Mouse (Mus musculus): ENCODE data around the gene Prok1.

The Prok1 gene

DNA sequence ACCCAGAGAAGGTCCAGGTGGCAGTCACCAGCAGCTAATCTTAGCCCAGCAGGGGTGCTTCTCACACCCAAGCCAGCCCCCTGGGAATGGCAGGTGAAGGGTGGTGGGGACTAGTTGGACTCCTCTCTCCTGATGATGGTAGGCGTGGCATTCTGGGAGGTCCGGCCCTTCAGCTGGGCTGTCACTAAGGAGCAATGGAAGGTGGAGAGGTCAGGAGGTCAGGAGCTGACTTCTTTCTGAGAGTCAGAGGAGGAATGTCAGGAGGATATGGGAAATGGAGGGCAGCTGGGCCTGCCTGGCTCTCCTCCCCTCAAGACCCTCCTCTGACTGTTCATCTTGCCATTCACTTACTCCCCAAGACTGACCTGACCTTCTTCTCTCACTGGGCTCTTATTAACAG lies 1.5 kb downstream of the Prok1 start:
- no peak for DNase-seq (ENCODE audit: low spot score in 2 of 2)

- no peak for DNase-seq (ENCODE audit: low spot score in 2 of 2)
Observed at GRCm38 (mm10) chr3:107233945-107234344, 5.6 kb downstream of the Prok1 start.

DNA sequence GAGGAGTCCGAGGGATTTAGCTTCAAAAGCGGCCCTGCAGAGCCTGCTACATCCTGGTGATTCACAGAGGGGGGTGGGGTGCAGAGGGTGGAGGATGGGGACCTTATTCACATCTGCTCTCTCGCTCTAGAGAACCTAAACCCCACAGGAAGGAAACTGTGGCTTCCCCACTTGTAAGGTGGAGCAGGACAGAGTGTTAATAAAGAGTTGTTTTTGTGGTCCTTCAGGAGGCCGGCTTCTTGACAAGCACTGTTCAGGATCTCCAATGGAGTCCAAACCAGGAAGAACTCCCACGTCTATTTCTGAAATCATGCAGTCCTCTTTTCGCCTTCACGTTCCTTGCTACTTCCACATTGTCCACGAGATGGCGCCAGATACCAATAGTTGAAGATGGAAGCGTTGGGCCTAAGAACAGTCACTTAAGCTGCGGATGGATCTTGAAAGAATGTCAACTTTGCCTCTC lies 6.1 kb downstream of the Prok1 start:
- DNase-seq (ENCODE audit: low spot score in 2 of 2) = peak; percentile 87 to 88

GRCm38 (mm10) chr3:107231202-107231601 lies 8.3 kb downstream of the Prok1 start:
- no peak for DNase-seq (ENCODE audit: low spot score in 2 of 2)

DNA sequence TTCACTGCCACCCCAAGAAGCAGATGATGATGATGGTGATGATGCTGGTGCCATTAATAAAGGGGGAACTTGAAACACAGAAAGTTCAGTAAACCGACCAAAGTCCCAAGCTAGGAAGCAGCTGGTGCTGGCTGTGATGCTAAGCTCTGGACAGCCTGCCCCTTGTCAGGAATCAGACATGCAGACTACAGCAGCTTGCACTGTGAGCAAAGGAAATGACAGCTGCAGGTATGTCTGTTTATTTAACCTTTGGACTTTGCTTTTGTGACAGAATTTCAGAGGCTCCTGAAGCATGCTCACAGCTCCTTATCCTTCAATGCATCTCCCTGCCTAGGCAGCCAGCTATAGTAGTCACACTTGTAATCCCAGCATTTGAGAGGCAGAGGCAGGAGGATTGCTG lies 9.0 kb downstream of the Prok1 start, which contains the start of gene A630076J17Rik:
Gene A630076J17Rik, plus strand, starts transcription at position 88 of the 400 bp plus-strand sequence.
- DNase-seq (ENCODE audit: low spot score in 2 of 2) = no peak

DNA sequence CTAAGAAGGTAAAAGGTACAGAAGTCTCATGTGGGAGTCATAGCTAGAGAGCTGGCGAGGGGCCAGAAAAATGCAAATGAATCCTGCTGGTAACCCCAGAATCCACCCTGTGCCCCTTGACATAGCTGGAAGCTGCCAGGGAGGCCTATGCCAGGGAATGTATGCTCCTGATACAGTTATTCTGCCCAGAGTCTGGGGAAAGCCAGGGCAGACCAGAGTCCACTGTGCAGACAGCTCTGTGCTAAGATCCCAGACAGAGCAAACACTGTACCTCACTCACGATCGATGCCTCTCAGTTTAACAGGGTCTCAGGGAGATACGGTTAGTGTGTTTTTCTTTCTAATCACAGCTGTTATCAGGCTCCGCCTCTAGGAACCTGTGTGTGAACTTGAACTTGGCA lies 9.7 kb downstream of the Prok1 start:
- no peak for DNase-seq (ENCODE audit: low spot score in 2 of 2)

GRCm38 (mm10) chr3:107229221-107229620 lies 10.3 kb downstream of the Prok1 start:
- no peak for DNase-seq (ENCODE audit: low spot score in 2 of 2)

DNA sequence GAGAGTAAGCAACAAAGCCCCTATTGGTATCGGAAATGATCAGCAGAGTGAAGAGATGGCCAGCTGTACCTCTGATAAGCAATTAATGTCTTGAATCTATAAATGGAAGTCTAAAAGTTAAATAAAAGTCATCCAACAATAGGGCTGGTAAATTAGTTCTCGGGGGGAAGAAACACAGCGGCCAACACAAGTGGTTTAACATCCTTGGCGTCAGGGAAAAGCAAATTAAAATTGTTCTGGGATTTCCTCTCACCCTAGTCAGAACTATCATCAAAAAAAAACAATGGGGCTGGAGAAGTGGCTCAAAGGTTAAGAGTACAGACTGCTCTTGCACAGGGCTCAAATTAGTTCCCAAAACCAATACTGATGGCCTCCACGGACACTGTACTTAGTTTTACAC lies 13.7 kb downstream of the Prok1 start:
- no peak for DNase-seq (ENCODE audit: low spot score in 2 of 2)

- DNase-seq (ENCODE audit: low spot score in 2 of 2) = no peak
Observed at GRCm38 (mm10) chr3:107223230-107223629, 16.3 kb downstream of the Prok1 start.

DNA sequence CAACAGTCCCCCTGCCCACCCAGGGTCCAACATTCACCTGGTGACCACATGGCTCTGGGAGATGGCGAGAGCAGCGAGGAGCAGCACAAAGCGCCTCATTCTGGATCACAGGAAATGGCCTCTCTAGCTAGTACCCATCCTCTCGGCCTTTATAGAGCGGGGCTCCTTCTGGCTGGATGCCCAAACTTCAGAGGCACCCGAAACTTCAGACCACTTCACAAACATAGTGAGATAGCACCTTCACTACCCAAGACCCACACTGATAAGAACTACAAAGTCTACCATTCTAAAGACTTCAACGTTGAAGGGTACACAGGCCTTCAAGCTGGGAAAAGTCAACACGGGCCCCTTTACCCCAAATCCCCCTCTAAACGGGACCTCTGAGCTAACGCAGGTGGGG lies 17.9 kb downstream of the Prok1 start, which contains the start of gene Cym:
Gene Cym, minus strand, starts transcription at position 125 of the 400 bp plus-strand sequence.
- no peak for DNase-seq (ENCODE audit: low spot score in 2 of 2)

GRCm38 (mm10) chr3:107218572-107218971 lies 20.9 kb downstream of the Prok1 start:
- no peak for DNase-seq (ENCODE audit: low spot score in 2 of 2)

DNA sequence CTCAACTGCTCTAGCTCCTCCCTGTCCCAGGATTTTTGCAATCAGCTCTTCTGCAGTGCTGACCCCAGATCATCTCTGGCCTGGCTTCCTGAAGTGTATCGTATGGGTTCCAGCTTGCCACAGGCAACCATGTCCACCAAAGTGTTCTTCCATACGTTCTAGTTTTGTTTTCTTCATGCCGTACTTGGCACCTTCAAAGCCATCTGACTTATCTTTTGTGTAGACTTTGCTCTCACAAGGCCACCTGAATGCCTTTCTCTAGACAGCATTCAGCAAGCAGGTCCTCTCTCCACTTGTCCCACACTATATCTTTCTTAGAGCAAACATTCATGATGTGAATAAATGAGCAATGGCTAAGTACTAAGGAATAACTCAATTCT lies 22.4 kb downstream of the Prok1 start:
- DNase-seq (ENCODE audit: low spot score in 2 of 2) = no peak

DNA sequence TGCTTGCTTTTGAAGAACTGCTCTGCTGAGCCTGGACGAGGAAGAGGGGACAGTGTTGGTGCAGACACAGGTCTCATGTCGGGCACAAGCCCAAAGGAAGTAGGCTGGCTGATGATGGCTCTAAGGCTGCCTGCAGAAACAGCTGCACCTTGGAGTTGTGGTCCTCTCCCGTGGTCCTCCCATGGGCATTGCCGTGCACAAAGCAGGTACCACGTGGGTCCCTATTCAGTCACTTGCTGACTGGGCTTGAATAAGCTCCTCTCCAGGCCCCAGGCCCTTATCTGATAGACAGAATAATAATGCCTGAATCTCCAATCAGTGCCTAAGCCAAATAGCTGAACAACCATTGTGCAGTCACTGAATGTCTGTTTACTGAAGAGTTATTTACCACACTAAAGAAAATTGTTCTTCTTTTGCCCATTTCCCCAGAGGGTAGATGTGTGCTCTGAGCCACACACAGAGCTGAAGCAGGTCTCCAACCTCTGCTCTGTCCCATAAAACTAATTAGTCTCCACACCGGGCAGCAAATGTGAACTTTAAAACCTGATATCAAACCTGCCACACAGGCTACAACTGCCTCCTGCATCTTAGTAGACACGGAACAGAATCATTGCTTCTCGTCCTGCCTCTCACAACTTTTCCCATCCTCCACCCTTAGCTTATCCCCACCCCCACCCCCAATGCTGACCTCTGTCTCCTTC lies 23.0 kb downstream of the Prok1 start:
- no peak for DNase-seq (ENCODE audit: low spot score in 2 of 2)

- no peak for DNase-seq (ENCODE audit: low spot score in 2 of 2)
Observed at GRCm38 (mm10) chr3:107214606-107215005, 24.9 kb downstream of the Prok1 start.

DNA sequence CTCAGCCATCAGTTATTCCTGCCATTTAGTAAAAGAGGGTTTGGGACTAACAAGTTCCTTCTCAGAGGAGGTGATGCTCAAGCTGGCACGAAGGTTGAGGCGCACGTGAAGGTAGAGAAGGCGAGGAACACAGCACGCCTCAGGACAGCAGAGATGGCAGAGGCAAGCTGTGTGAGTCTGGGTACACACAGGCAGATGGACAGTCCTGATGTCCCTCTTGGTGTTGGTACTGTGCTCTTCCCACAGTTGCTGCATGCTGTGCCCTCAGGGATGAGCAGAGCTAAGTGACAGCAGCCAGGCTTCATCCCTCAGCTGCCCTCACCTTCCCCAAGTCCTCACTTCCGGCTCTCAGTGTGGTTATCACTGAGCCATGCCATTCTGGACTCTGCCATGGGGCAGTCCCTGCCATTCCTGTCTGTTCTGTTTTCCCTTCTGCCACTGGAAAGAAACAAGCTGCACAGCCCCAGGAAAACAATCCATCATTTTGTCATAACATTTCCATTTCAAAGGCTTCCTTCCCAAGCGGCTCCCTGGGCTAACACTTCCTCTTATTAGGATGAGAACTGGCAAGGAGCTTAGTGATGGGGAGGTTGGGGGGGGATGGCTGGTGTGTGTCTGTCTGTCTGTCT lies 31.8 kb downstream of the Prok1 start:
- no peak for DNase-seq (ENCODE audit: low spot score in 2 of 2)

DNA sequence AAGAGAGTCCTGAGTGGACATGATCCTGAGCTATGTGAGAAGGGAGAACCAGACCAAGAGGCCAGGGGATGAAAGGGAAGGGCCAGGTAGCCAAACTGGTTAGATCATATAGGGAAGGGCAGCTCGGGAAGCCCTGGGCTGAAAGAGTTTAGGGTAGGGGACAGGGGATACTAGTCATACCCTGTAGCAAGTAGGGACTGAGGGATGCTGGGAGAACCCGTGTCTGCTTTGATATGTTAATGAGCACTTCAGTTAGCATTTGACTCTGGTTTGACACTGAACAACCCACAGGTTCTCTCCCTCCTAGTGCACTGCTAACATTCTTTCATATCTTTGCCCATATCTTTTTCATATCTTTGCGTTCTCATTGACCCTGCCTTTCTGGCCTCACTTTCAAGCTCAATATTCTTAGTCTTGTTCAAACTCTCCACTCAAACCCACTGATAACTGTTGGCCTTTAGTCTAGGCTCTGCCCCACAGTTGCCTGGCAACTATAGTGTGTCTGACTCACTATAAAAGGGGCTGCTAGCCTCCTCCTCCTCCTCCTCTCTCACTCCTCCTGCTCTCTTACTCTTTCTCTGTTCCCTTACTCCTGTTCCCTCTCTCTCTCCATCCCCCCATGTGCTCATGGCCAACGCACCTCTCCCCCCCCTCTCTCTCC lies 32.9 kb downstream of the Prok1 start:
- DNase-seq (ENCODE audit: low spot score in 2 of 2) = no peak

DNA sequence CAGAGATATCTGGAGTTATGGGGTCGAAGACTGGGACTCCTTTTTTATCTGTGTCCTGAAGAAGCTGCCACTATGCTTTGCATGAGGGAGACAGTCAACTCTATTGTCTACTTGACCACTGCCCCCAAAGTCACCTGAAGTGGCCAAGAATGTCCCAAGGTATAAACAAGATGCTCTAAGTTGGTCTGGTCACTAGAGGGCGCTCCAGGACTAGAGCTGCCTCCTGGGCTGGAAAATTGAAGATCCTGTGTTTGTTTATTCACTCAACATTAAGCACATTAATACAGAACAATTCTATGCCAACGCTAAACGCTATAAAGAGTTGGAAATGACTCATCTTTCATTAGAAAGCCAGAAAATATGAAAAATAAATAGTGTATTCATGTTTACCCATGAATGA lies 33.5 kb downstream of the Prok1 start:
- peak; percentile 59 to 71 for DNase-seq (ENCODE audit: low spot score in 2 of 2)

DNA sequence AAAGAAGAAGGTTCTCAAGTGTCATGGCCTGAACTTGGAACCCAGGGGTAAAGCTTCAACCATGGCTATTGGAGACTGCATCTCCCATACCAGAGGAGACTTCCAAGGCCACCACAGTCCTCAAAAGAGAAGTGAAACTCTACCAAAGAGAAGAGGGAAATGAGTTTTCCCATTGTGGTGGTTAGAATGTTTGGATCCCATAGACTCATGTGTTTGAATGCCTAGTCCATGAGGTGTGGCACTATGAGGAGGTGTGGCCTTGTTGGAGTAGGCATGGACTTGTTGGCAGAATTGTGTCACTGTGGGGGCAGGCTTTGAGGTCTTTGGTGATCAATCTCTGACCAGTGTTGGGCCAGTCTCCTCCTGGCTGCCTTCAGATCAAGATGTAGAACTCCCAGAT lies 34.3 kb downstream of the Prok1 start:
- no peak for DNase-seq (ENCODE audit: low spot score in 2 of 2)

GRCm38 (mm10) chr3:107204413-107204812 lies 35.1 kb downstream of the Prok1 start:
- DNase-seq (ENCODE audit: low spot score in 2 of 2) = no peak

DNA sequence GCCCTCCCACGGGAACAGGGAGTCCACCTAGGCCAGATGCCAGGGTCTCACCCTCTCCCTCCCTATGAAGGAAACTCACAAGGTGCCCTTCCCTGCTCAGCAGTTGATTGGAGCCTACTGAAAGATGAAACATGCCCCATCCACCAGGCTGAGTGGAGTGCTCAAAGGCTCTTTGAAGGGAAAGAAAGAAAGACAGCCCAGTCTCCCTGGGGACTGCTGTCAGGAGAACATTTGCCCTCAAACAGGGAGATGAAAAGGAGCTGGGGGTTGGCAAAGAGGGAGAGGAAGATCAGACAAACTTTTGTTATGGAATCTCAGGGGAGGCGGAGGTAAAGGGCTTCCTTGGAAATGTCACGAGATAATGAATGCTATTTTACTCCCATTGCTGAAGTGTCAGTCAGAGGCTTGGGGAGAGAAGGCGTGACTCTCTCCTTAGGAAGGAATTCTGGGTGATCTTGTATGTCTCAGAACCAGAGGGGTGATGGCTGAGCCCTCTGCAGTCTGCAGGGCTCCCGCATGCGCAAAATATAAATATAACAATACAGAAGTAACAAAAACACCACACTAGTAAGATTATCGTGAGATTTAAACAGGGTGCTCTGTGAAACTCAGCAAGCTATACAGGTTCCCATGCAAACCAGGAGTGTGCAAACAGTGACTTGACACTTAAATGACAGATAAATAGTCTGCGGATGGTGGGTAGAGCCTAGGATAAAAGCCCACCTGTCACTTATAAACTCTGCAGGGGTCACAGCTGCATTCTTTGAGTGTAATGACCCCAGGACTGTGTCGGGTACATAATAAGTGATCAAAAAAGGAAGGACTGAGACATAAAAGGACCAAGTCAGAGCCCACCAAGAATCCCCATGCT lies 38.0 kb downstream of the Prok1 start:
- no peak for DNase-seq (ENCODE audit: low spot score in 2 of 2)

GRCm38 (mm10) chr3:107188226-107188899 lies 51.1 kb downstream of the Prok1 start:
- peak; percentile 45 to 59 for DNase-seq (ENCODE audit: low spot score in 2 of 2)

All from frontal cortex, postnatal 25 days (tissue).